Mouse (Mus musculus): ENCODE measurements around the gene Olfr1251. TPM values are rescaled to one million over a fixed set of nuclear protein-coding genes. Genes with fewer than 3 reads are reported as not detected.

Gene Olfr1251
- not detected for polyA plus RNA-seq (2017; shearing (Covaris generic))

GRCm38 (mm10) chr2:89671836-89672235 is at the start of gene Olfr1251:
Olfr1251 (minus strand) TSS chr2:89671936.

GRCm38 (mm10) chr2:89661367-89661766 is 10.4 kb downstream of the Olfr1251 start, which contains the start of gene Olfr1250:
Olfr1250 (minus strand) TSS chr2:89661467.

DNA sequence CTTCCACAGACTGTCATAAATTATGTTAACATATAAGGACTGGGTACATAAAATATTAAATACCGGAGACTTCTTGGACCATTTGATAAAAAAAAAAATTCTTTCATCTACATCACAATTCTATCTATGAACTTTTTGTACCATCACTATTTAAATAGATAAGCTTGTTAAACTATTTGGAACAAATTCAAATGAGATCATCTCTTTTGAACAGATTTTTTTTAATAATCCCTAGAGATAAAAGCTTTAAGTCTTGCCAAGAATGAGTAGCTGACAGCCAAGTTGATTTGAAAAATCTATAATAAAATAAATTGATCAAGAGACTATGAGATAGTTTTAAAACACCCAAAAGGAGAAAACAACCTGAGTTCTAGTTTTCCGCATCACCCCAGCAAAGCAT is 36.9 kb downstream of the Olfr1251 start, which contains the start of gene Olfr1249:
Olfr1249 (minus strand) TSS at position 101 of the 400 bp plus-strand sequence.

GRCm38 (mm10) chr2:89618145-89618544 is 53.6 kb downstream of the Olfr1251 start, which contains the start of gene Olfr1248:
Olfr1248 (minus strand) TSS chr2:89618245.

Other genes starting within 250 kb of the Olfr1251 start
- gene Olfr1240, start 228.9 kb downstream of the Olfr1251 start, polyA plus RNA-seq (2017; shearing (Covaris generic)), result not detected
- gene Olfr1241, start 184.8 kb downstream of the Olfr1251 start, polyA plus RNA-seq (2017; shearing (Covaris generic)), result not detected
- gene Olfr1242, start 173.6 kb downstream of the Olfr1251 start, polyA plus RNA-seq (2017; shearing (Covaris generic)), result not detected
- not detected for gene Olfr1243, start 140.4 kb downstream of the Olfr1251 start, polyA plus RNA-seq (2017; shearing (Covaris generic))
- not detected for gene Olfr1245, start 93.5 kb downstream of the Olfr1251 start, polyA plus RNA-seq (2017; shearing (Covaris generic))
- not detected for gene Olfr1246, start 78.8 kb downstream of the Olfr1251 start, polyA plus RNA-seq (2017; shearing (Covaris generic))
- gene Olfr1247, start 57.8 kb downstream of the Olfr1251 start, polyA plus RNA-seq (2017; shearing (Covaris generic)), result not detected
- not detected for gene Olfr1248, start 53.7 kb downstream of the Olfr1251 start, polyA plus RNA-seq (2017; shearing (Covaris generic))
- not detected for gene Olfr1249, start 37.0 kb downstream of the Olfr1251 start, polyA plus RNA-seq (2017; shearing (Covaris generic))
- gene Olfr1250, start 10.5 kb downstream of the Olfr1251 start, polyA plus RNA-seq (2017; shearing (Covaris generic)), result not detected
- gene Olfr1252, start 53.1 kb upstream of the Olfr1251 start, polyA plus RNA-seq (2017; shearing (Covaris generic)), result not detected
- not detected for gene Olfr1253, start 85.2 kb upstream of the Olfr1251 start, polyA plus RNA-seq (2017; shearing (Covaris generic))
- not detected for gene Olfr1254, start 121.7 kb upstream of the Olfr1251 start, polyA plus RNA-seq (2017; shearing (Covaris generic))
- gene Olfr1255, start 140.1 kb upstream of the Olfr1251 start, polyA plus RNA-seq (2017; shearing (Covaris generic)), result not detected
- gene Olfr1256, start 169.6 kb upstream of the Olfr1251 start, polyA plus RNA-seq (2017; shearing (Covaris generic)), result not detected
- not detected for gene Olfr48, start 176.3 kb upstream of the Olfr1251 start, polyA plus RNA-seq (2017; shearing (Covaris generic))
- not detected for gene Olfr1257, start 206.5 kb upstream of the Olfr1251 start, polyA plus RNA-seq (2017; shearing (Covaris generic))